Mouse (Mus musculus) induced T-regulatory cell, adult 2 months (primary cell): ENCODE results near the gene Rhot2.

Experiments
- DNase-seq: peaks from one replicate; pipeline ENCODE4 v3.0.0-alpha.2; 2012; ENCODE audit warnings: low read depth

The Rhot2 gene

DNA sequence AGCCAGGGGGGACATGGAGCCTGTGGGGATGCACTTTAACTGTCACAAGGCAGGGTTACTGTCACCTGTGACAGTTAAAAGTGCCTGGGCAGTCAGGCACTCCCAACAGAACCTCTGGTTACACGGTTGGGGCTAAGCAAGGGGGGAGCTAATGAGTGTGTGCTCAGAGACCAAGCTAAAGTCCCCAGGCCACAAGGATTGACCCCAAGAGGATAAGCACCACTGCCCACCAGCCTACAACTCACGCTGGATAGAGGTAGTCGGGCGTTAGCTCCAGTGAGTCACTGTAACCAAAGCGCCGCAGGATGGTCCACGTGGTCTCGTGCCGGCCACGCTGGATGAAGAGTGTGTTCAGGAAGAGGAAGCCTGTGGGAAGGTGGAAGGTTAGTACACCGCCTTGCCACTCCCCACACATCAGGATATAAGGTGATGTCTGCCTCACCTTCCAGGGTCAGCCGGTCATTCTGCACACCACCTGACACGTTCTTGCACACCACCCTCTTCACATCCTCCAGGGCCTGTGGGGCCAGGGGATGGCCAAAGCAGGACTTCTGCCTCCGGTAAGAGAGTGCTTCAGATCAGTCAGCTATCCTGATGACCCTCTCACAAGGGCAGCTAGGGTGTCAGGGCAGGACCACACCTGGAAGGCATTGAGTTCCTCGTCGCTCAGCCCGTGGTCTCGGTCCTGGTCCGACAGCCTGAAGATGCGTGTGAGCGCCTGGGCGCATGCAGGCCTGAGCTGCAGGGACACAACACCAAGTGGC is 3.4 kb downstream of the Rhot2 start, which contains the start of gene Gm20683:
Gene Gm20683, minus strand, starts transcription at position 647 of the 764 bp plus-strand sequence.
- no peak for DNase-seq

DNA sequence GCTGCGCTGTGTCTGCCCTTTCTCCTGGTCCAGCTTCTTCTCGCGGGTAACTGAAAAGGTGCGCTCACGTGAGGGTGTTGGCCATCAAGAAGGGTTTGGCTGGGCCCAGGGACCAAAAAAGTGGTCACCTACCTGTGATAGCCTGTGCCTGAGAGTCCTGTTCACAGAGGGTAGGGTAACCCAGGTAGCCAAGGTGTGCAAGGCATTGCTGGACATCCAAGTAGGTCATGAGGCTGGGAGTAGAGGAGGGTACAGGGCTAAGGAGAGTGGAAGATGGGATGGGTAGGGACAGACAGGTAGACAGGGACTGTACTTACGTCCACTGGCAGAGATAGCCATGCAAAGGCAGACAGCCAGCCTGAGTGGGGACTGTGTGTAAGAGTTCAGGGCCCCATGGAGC is 4.1 kb downstream of the Rhot2 start:
- no peak for DNase-seq

DNA sequence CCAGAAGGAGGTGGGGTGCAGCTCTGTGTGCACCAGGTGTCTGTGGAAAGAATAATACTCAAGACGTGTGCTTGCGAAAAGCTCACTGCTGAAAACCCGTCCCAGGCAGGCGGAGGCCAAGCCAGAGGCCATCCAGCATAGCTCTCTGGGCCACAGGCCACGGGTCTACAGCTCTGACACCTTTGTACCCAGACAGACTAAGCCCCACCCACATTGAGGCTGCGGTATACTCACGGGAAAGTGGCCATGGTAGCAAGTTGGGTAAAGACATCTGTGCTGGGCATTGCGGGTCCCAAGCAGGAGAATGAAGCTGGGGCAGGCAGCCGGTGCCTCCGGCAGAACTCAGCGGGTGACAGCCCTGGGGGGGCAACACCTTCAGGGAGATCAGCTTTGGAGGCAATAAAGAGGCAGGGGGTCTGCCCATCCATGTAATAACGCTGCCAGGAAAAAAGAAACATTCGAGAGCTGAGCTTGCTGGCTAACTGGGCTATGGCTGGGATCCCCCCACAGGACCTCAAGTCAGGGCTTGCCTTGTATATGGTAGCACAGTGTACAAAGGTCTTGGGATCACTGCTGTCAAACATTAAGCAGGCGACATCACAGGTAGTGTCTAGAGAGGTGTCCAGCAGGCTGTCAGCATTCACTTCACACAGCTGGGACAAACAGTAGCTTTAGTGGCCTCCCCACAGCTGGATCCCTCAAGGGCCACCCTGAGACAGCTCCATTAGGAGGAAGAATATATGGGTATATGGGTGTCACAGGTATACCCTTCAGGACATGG is 5.0 kb downstream of the Rhot2 start:
- DNase-seq, result no peak

DNA sequence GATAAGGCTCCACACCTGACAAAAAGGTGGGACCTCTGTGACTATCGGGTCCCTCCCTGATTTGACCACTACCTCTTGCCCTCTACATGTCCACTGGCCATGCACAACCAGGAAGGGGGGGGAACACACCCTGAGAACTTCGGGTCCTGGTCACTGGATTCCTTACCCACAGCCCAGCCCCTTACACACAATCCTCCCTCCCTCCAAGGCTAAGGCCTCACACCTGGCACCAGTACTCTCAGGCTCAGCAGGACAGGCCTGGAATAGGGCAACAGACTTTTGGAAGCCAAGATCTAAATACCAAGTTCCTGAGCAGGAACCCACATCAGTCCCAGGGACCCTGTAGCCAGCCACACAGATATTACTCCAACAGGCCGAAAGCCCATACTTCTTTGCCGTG is 5.7 kb downstream of the Rhot2 start:
- no peak for DNase-seq

DNA sequence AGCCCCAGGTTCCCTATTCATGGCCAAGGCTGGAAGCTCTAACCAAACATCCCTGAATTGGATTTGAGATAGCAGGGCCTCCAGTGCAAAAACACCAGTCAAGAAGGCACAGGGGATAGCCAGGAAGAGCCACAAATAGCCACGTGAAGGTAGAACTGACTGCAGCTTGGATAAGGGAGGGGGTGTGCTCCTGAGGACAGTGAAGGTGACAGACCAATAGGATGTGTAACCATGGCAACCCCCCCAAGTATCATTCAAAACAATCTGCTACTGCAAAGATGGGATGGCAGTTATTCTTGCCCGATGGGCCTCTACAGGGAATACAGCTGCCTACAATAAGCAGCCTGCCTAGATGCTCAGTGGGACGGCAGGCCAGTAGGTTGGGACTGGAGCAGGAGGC is 7.1 kb downstream of the Rhot2 start:
- DNase-seq, result peak; percentile 44

DNA sequence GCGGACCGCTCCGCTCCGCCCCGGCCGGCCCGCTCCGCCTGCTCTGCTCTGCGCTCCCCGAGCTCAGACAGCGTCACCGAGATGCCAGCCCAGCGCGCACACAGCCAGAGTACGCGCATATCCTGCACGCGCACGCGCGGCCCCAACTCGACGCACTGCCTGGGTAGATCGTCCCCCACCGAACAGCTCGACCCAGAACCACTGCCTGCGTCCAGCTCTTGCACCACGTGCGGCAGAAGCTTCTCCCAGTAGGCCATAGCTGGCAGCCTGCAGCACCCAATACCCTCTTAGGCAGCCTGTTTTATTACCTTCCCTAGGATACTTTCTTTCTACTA is 7.6 kb downstream of the Rhot2 start, which contains the start of gene Rhbdl1:
Gene Rhbdl1, minus strand, starts transcription at position 220 of the 335 bp plus-strand sequence.
- DNase-seq, result peak; percentile 60

DNA sequence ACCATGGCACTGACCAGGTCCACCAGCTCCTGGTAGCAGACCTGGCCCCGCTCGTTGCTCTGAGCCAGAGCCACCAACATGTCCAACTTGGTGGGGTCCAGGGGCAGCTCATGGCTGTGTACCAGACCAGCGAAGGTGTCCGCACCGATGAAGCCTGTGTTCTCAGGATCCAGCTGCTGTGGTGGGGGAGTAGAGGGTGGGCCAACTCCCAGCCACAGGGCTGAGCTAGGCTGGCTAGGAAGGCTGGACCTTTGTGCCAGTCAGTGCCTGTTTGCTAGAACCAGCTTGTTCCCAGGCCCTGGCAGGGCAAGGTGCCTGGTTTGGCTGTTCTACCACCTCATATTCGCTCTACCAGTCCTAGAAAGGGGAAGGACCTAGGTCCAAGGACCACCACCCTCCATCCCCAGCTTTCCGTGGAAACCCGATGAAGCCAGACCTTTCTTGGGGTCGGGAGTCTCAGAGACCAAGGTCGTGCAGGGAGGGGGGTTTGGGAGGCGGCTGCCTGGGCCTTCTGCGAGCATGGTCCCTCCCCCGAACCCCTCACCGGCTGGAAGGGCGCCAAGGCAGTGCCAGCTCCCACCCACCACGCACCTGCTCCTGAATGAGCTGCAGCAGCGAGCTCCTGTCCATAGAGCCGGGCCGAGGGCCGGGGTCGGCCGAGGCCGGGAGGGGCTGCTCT is 8.1 kb downstream of the Rhot2 start:
- no peak for DNase-seq

DNA sequence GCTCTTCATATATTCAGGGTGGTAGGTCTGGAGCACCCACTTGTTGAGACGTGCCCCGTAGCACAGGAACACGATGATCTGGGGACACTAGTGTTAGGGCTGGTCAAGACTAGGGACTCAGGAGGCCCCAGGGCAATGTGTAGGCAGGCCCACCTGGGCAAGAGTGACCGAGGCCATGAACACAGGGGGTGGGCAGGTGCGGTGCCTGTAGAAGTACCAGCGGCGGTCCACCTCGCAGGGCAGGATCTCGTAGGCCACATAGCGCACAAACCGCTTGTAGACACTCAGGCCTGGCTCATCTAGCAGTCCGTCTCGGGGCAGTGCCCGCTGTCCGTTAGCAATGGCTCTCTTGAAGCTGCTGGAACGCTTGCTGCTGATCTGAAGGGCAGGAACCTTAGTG is 8.8 kb downstream of the Rhot2 start:
- DNase-seq, result no peak

DNA sequence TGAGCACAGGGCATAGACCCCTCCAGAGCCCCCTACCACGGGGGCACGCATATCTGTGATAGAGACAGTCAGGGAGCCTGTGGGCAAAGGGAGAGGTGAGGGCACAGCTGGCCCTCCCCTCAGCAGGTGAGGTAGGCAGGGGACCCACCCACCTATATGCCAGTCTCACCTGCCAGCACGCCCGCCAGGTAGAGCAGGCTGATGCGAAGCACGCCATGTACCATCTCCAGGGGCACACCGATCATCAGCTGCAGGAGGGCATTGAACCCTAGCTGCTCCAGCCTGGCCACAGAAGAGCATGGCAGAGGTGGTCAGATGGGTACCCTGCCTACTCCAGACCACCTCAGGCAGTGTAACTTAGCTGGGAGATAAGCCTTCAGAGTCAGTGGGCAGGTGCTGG is 9.3 kb downstream of the Rhot2 start:
- no peak for DNase-seq

DNA sequence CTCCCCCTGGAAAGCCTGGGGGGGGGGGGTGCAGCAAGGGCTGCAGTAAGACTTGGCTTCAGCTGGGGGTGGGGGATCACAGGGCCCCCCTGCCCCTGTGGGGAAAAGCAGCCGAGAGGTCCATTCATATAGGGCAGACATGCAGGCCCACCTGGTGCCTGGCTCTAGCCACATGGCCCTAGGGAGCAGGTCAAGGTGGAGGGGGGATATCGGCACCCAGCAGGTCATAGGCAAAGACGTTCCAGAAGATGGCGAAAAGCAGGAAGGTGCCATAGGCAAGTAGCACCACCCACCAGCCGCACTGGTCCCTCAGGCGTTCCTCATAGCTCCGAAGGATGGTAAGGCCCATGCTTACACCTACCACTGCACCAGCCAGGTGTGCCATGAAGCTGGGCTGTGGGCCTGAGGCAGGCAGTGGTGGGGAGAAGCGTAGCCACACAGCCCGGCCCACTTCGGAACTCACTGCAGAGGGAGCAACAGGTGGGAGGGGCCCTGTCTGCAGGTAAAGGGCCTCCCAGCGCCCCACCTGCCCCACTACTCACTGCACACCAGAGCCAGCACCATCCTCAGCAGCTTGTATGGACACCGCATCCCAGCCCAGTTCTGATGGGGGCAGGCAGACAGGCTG is 9.9 kb downstream of the Rhot2 start:
- DNase-seq, result no peak

DNA sequence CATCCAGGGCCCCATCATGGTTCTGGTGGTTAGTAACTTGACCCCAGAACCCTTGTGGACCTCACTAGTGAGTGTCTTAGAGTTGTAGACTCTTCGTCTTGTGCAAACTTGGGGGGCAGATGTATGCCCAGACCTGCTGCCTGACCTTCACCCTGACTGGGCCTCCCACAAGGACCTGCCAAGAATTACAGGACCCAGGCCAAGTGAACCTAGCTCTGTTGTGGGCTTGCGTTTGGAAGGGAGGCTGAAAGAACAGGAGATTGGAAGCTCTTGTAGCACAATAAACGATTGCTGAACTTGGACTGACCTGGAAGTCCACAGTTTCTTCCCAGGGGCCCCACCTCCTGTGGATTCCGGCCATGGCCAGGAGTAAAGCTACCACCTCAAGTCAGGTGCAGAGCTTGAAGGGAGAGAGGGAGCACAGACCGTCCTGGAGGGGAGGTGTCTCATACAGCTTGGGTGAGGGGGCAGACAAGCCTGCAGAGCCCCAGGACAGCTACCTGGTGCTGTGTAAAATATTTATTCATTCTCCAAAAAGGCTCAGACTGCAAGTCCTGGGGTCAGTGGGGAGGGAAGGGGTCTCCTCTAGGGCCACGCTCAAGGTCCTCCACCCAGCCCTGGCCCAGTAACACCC is 10.6 kb downstream of the Rhot2 start:
- DNase-seq, result no peak

DNA sequence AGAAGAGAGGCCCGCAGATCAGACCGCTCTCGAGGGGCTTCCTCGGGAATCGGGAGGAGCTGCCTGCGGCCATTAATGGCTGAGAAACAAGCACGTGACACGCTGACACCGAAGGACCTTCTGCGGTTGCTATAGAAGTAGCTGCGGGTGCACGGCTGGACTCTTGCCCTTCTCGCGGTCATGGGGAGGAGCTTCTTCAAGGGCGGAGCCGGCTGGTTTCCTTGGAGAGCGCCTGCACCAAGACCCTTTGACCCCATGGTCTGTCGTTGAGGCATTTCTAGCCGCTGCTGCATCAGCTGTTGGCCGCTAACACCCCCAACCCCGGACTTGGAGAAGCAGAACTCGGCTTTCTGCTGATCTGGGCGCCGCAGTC is 11.4 kb downstream of the Rhot2 start, which contains the start of gene Stub1:
Gene Stub1, minus strand, starts transcription at position 114 of the 373 bp plus-strand sequence.
- DNase-seq, result no peak

DNA sequence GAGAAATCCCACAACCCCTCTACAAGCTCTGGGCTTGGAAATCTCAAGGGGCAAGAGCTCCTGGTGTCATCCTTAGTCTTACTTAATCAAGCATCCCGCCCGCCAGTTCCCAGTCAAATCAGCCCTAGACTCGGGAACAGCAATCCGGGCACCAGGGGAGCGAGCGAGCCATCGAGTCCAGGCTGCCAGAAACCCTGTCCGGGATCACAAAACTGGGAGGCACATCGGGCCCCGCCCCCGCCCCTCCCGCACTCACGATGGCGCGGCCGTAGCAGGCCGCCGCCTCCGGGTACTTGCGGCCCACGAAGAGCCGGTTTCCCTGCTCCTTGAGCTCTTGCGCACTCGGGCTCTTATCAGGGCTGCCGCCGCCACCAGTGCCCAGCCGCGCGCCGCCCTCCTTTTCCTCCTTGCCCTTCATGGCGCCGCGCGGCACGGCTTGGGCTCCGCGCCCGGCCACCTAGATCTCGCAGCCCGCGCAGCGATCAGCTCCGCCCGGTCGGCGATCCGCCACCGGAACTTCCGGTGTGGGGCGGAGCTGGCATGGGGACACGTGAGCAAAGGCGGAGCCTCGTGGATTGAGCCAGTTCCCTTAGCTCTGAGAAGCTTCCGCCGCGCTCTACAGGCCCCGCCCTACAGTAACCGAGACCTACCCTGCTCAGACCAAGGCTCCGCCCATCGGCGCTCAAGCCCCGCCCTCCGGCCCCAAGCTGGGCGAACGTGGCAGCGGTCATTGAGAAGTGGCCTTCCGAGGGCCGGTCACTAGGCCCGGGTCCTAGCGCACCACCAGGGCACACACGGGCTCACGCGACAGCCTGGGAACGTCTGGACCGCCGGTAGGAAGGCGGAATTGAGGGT is 12.0 kb downstream of the Rhot2 start:
- peak; percentile 99 for DNase-seq

DNA sequence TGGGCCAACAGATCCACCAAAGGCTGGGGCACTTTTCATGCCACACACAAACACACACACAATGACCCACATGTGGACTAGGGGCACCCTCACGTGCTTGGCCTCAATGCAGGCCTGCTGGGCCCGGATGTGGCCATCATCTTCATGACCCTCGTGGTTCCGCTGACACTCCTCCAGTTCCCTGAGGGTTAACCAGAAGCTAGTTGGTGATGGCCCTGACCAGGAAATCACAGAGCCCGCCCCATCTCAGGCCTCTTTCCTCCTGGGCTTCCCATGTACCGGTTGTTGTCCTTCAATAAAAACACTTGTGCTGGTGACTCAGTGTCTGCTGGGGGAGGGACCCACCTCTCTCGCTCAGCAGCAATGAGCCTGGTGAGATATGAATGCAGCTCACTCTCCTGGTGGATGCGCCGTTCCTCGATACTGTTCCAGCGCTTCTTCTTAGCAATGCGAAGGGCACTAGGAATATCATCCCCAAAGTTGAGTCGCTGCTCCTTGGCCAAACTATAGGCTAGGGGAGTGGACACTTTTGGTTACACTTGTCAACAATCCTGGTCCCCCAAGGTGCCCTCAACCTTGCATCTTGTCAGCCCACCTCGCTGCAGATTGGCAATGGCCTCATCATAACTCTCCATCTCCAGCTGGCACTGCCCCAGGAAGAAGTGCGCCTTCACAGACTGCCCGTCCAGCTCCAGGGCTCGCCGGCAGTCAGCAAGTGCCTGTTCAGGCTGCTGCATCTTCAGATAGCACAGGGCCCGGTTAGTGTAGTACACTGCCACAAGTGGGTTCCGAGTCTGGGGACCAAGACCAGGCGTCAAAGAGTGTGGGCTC is 13.0 kb downstream of the Rhot2 start:
- no peak for DNase-seq

DNA sequence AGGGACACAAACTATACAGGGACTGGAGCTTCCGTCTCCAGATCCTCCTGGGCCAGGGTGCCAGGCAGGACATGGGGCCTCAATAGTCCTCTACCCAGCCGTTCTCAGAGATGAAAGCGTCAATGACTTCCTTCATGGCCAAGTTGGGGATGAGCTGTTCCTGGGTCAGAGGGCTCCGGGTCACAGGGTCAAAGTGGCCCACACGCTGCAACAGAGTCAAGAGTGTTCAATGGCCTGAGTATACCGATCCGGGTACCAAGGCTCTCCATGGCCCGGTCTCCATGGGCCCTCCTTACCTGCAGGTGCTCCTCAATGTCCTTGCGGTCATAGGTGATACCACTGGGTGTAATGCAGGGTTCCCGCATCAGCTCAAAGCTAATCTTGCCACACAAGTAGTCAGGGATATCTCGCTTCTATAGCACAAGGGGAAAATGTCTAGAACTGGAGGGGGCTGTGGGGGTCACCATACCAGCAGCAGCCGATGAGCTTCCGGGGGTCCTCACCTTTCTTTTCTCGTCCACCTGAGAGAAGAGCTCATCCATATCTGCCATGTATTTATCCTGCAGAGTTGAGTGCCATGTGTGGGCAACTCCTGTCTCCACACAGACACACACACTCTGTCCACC is 13.7 kb downstream of the Rhot2 start:
- no peak for DNase-seq

DNA sequence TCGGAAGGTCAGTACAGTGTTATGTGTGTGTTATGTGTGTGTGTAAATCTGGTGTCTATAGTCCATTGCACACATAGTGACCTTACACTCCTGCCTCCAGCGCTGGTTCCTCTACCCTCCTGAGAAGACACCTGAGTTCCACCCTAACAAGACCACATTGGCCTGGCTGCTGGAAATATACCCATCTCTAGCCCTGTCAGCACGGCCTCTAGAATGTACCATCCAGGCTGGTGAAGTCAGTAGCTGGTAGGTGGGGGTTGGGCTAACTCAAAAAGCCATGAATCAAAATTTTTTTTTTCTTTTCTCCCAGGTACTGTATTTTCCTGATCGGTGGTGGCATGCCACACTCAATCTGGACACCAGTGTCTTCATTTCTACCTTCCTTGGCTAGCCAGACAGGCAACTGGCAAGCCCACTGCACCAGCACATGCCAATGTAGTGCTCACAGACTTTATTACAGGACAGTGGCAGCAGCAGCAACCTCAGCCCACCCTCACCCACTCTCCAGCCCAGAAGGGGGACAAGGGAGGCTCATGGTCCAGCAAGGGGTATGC is 14.4 kb downstream of the Rhot2 start:
- no peak for DNase-seq

DNA sequence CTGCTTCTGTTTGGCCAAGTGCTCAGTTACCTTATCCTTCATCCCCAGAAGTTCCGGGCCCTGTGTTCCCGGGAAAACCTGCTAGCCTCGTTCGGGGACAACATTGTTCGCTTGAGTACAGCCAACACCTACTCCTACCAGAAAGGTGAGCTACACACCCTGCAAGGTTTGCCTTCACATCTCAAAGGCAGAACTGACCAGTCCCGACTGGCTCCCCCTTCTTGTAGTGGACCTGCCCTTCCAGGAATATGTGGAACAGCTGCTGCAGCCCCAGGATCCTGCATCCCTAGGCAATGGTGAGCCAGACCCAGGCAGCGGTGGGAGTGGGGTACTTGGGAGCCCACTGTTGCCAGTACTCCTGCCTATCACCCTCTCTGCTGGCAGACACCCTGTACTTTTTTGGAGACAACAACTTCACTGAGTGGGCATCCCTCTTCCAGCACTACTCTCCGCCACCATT is 15.1 kb downstream of the Rhot2 start:
- no peak for DNase-seq

DNA sequence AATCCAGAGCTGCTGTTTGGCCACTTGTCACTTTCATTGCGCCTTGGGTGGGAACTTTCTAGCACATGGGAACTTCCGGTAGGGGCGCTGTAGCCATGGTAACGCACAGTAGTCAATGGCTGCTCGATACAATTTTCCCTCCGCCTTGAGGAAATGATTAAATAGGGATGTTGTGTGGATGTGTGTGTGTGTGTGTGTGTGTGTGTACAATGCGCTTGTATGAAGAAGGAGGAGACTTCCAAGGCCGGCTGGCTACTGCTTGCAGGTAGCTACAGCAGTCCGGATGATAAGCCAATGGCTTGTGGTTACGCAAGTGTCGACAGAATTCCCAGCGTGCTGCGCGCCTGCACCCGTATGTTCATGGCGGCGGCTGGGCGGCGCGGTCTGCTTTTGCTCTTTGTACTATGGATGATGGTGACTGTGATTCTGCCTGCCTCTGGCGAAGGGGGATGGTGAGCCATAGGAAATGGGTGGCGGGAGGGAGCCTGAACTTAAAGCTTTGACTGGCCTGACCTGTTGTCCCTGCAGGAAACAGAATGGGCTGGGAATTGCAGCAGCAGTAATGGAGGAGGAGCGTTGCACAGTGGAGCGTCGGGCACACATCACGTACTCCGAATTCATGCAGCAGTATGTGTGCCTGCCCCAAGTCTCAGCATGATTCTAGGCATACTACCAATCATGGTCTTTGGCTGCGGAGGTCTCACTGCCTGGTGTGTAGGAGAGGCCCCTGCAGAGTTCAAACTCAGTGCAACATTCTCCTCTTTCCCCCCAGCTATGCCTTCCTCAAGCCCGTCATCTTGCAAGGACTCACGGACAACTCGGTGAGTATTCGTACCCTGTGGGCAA is 15.7 kb downstream of the Rhot2 start, which contains the start of gene Jmjd8:
Gene Jmjd8, plus strand, starts transcription at position 156 of the 846 bp plus-strand sequence.
- peak; percentile 87 for DNase-seq
